Mouse (Mus musculus): ENCODE measurements around the gene Dmkn. TPM values are rescaled to one million over a fixed set of nuclear protein-coding genes. Genes with fewer than 3 reads are reported as not detected.
"Not testable (repeated sequence)": the region's sequence is repeated elsewhere in the genome, so short reads cannot be mapped to it uniquely, and the experiment has no call there.

Gene Dmkn
- polyA plus RNA-seq, 1 experiment from 2014 or later: 0.89 TPM

DNA sequence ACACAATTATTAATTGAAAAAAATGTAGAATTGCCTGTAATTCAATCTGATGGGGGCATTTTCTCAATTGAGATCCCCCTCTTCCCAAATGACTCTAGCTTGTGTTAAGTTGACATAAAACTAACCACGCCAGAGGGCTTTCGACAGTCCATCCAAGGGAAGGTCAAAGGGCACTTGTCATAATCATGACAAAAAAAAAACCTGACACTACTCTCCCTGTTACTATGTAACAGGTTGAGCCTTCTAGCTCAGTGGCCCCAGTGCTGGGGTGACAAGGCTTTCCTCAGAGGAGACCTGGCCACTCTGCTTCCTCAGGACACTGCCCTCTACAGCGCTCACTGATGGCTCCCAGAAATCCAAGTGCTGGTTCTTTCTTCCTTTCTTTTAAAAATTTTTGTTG lies 60.8 kb downstream of the Dmkn start:
- no peaks in the 10 kb centered on the region for H3K27me3 ChIP-seq (ENCODE audit: insufficient read depth, low read length)
- no peak overlapping the region for H3K4me3 ChIP-seq (ENCODE audit: low read length)
- H3K4me2 ChIP-seq (replicated peaks; ENCODE audit: low read depth, low read length): no peak overlapping the region
- no peak for ATAC-seq (ENCODE audit: low FRiP score, low TSS enrichment)
- H3K27ac ChIP-seq (ENCODE audit: low read length): no peak overlapping the region
- H3K4me1 ChIP-seq (ENCODE audit: insufficient read depth, low read length): peaks cover 3% of the 10 kb centered on the region
- no peak overlapping the region for H3K9ac ChIP-seq (replicated peaks; ENCODE audit: low read length)
- no peaks in the 10 kb centered on the region for H3K36me3 ChIP-seq (ENCODE audit: insufficient read depth, low read length)
- 89% methylated on average over 3 of the region's 3 CpGs for WGBS
- no peaks in the 10 kb centered on the region for H3K9me3 ChIP-seq (ENCODE audit: low read length)

DNA sequence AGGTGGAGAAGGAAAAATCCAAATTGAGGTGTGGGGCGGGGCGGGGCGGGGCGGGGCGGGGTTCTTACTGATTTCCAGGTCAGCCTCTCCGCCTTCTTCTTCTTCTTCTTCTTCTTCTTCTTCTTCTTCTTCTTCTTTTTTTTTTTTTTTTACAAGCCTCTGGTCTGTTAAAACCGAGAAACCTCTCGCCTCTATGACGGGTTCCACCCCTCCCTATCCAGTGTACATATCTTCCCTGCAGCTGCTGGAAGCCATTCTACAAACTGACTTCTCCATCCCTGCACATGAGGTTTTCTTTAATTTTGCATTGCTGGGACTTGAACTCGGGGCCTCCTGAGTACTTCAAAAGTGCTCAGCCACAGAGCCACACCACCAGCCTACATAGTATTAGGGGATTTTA lies 63.1 kb downstream of the Dmkn start:
- no peak overlapping the region for H3K27ac ChIP-seq (ENCODE audit: low read length)

DNA sequence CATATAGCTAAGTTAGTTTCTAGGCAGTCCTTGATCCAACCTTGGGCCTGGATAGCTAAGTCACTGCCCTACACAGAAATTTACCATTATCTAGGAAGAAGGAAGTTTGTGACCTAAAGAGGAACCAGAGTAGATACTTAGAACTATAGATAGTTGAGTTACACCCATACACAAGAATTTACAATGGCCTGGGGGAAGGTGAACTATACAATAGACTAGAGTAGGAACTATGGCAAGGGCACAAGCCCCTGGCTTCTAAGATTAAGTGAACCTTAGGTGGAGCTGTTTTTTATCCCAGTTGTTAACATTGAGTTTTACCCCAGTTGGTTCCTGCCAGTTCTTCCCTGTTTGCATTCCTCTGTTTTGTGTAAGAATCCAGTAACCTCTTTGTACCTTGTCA lies 65.3 kb downstream of the Dmkn start:
- H3K9ac ChIP-seq (replicated peaks; ENCODE audit: low read length); H3K27me3 ChIP-seq (ENCODE audit: insufficient read depth, low read length); H3K27ac ChIP-seq (ENCODE audit: low read length); H3K4me2 ChIP-seq (replicated peaks; ENCODE audit: low read depth, low read length); H3K4me3 ChIP-seq (ENCODE audit: low read length); H3K36me3 ChIP-seq (ENCODE audit: insufficient read depth, low read length); H3K9me3 ChIP-seq (ENCODE audit: low read length); H3K4me1 ChIP-seq (ENCODE audit: insufficient read depth, low read length); ATAC-seq (ENCODE audit: low FRiP score, low TSS enrichment): not testable (repeated sequence)

More for the DNA sequence above, 63.1 kb downstream of the Dmkn start:
- Histone ChIP-seq H3K4me1 (ENCODE audit: insufficient read depth, low read length) (no peaks in the 10 kb centered on the region), H3K36me3 (ENCODE audit: insufficient read depth, low read length) (no peaks in the 10 kb centered on the region), H3K9me3 (ENCODE audit: low read length) (no peaks in the 10 kb centered on the region), H3K27me3 (ENCODE audit: insufficient read depth, low read length) (no peaks in the 10 kb centered on the region), H3K4me3 (ENCODE audit: low read length) (no peak overlapping the region), H3K9ac (replicated peaks; ENCODE audit: low read length) (no peak overlapping the region), H3K4me2 (replicated peaks; ENCODE audit: low read depth, low read length) (no peak overlapping the region)
- ATAC-seq (ENCODE audit: low FRiP score, low TSS enrichment): no peak
- 94% methylated on average over 10 of the region's 10 CpGs for WGBS

DNA sequence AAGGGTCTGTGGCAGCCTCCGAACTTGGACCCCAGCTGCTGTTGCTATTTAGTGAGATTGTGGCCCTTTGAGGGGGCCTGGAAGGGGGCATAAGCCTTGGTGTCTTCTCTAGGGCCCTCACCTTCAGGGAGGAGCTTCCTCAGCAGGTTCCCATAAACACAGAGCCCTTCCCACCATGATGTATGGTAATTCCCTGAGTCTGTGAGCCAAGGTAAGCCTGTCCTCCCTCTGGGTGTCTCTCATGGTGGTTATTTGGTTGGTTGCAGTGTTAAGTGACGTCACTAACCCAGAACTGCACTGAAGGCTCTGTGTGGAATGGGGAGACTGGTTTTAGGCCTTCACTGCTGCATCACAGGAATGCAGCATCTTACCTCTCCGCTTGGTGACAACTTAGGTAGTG lies 65.9 kb downstream of the Dmkn start:
- H3K27ac ChIP-seq (ENCODE audit: low read length): no peak overlapping the region
- H3K4me3 ChIP-seq (ENCODE audit: low read length): no peak overlapping the region
- H3K27me3 ChIP-seq (ENCODE audit: insufficient read depth, low read length): no peaks in the 10 kb centered on the region
- WGBS: 63% methylated on average over 3 of the region's 3 CpGs
- no peak overlapping the region for H3K4me2 ChIP-seq (replicated peaks; ENCODE audit: low read depth, low read length)
- H3K36me3 ChIP-seq (ENCODE audit: insufficient read depth, low read length): no peaks in the 10 kb centered on the region
- ATAC-seq (ENCODE audit: low FRiP score, low TSS enrichment): no peak
- no peaks in the 10 kb centered on the region for H3K9me3 ChIP-seq (ENCODE audit: low read length)
- no peaks in the 10 kb centered on the region for H3K4me1 ChIP-seq (ENCODE audit: insufficient read depth, low read length)
- H3K9ac ChIP-seq (replicated peaks; ENCODE audit: low read length): no peak overlapping the region

Other genes with a start within 250 kb of the Dmkn start
- 12.0 and 14.9 TPM in 2 replicates for gene Arhgap33, start 228.7 kb upstream of the Dmkn start, polyA plus RNA-seq (2015; fragmentation: Nextera tagmentation; extraction: Ambion mirVana)
- gene Hspb6, start 211.6 kb upstream of the Dmkn start, polyA plus RNA-seq (2015; fragmentation: Nextera tagmentation; extraction: Ambion mirVana): 18.0 and 20.6 TPM in 2 replicates
- 12.0 and 16.6 TPM in 2 replicates for gene Proser3, start 211.5 kb upstream of the Dmkn start, polyA plus RNA-seq (2015; fragmentation: Nextera tagmentation; extraction: Ambion mirVana)
- 47.0 and 48.1 TPM in 2 replicates for gene Lin37, start 203.9 kb upstream of the Dmkn start, polyA plus RNA-seq (2015; fragmentation: Nextera tagmentation; extraction: Ambion mirVana)
- 91.6 and 99.4 TPM in 2 replicates for gene U2af1l4, start 200.5 kb upstream of the Dmkn start, polyA plus RNA-seq (2015; fragmentation: Nextera tagmentation; extraction: Ambion mirVana)
- 18.2 and 18.9 TPM in 2 replicates for gene Gm49396, start 200.4 kb upstream of the Dmkn start, polyA plus RNA-seq (2015; fragmentation: Nextera tagmentation; extraction: Ambion mirVana)
- gene Psenen, start 200.1 kb upstream of the Dmkn start, polyA plus RNA-seq (2015; fragmentation: Nextera tagmentation; extraction: Ambion mirVana): 142 and 148 TPM in 2 replicates
- gene Igflr1, start 198.3 kb upstream of the Dmkn start, polyA plus RNA-seq (2015; fragmentation: Nextera tagmentation; extraction: Ambion mirVana): 6.0 and 8.7 TPM in 2 replicates
- gene Kmt2b, start 175.0 kb upstream of the Dmkn start, polyA plus RNA-seq (2015; fragmentation: Nextera tagmentation; extraction: Ambion mirVana): 7.8 and 9.0 TPM in 2 replicates
- 0.77 and 1.3 TPM in 2 replicates for gene Zbtb32, start 164.8 kb upstream of the Dmkn start, polyA plus RNA-seq (2015; fragmentation: Nextera tagmentation; extraction: Ambion mirVana)
- gene Upk1a, start 150.9 kb upstream of the Dmkn start, polyA plus RNA-seq (2015; fragmentation: Nextera tagmentation; extraction: Ambion mirVana): 7.9 and 13.0 TPM in 2 replicates
- gene Cox6b1, start 137.6 kb upstream of the Dmkn start, polyA plus RNA-seq (2015; fragmentation: Nextera tagmentation; extraction: Ambion mirVana): 1,049 TPM in 2 replicates
- not detected in 2 replicates for gene Etv2, start 127.9 kb upstream of the Dmkn start, polyA plus RNA-seq (2015; fragmentation: Nextera tagmentation; extraction: Ambion mirVana)
- 111 and 119 TPM in 2 replicates for gene Rbm42, start 113.4 kb upstream of the Dmkn start, polyA plus RNA-seq (2015; fragmentation: Nextera tagmentation; extraction: Ambion mirVana)
- 59.4 and 67.0 TPM in 2 replicates for gene Haus5, start 98.8 kb upstream of the Dmkn start, polyA plus RNA-seq (2015; fragmentation: Nextera tagmentation; extraction: Ambion mirVana)
- gene Pmis2, start 92.2 kb upstream of the Dmkn start, polyA plus RNA-seq (2015; fragmentation: Nextera tagmentation; extraction: Ambion mirVana): not detected in 2 replicates
- 0.40 and 0.51 TPM in 2 replicates for gene 2200002J24Rik, start 64.8 kb upstream of the Dmkn start, polyA plus RNA-seq (2015; fragmentation: Nextera tagmentation; extraction: Ambion mirVana)
- 2.1 and 3.2 TPM in 2 replicates for gene Atp4a, start 51.5 kb upstream of the Dmkn start, polyA plus RNA-seq (2015; fragmentation: Nextera tagmentation; extraction: Ambion mirVana)
- gene Tmem147, start 34.2 kb upstream of the Dmkn start, polyA plus RNA-seq (2015; fragmentation: Nextera tagmentation; extraction: Ambion mirVana): 209 and 225 TPM in 2 replicates
- gene Gapdhs, start 20.1 kb upstream of the Dmkn start, polyA plus RNA-seq (2015; fragmentation: Nextera tagmentation; extraction: Ambion mirVana): 0.21 and 0.45 TPM in 2 replicates
- 1.7 and 2.3 TPM in 2 replicates for gene Sbsn, start 12.3 kb upstream of the Dmkn start, polyA plus RNA-seq (2015; fragmentation: Nextera tagmentation; extraction: Ambion mirVana)
- gene Krtdap, start 24.1 kb downstream of the Dmkn start, polyA plus RNA-seq (2015; fragmentation: Nextera tagmentation; extraction: Ambion mirVana): 1.0 and 1.5 TPM in 2 replicates
- 0.28 and 0.30 TPM in 2 replicates for gene Ffar2, start 60.0 kb downstream of the Dmkn start, polyA plus RNA-seq (2015; fragmentation: Nextera tagmentation; extraction: Ambion mirVana)
- gene Ffar3, start 92.4 kb downstream of the Dmkn start, polyA plus RNA-seq (2015; fragmentation: Nextera tagmentation; extraction: Ambion mirVana): 0.12 and 0.24 TPM in 2 replicates
- gene Ffar1, start 97.8 kb downstream of the Dmkn start, polyA plus RNA-seq (2015; fragmentation: Nextera tagmentation; extraction: Ambion mirVana): not detected in 2 replicates
- 0.19 and 0.29 TPM in 2 replicates for gene Cd22, start 116.6 kb downstream of the Dmkn start, polyA plus RNA-seq (2015; fragmentation: Nextera tagmentation; extraction: Ambion mirVana)
- 0.59 and 0.74 TPM in 2 replicates for gene Mag, start 151.1 kb downstream of the Dmkn start, polyA plus RNA-seq (2015; fragmentation: Nextera tagmentation; extraction: Ambion mirVana)
- gene Hamp2, start 160.9 kb downstream of the Dmkn start, polyA plus RNA-seq (2015; fragmentation: Nextera tagmentation; extraction: Ambion mirVana): not detected in 2 replicates
- gene Hamp, start 180.3 kb downstream of the Dmkn start, polyA plus RNA-seq (2015; fragmentation: Nextera tagmentation; extraction: Ambion mirVana): not detected in 2 replicates
- gene Usf2, start 193.0 kb downstream of the Dmkn start, polyA plus RNA-seq (2015; fragmentation: Nextera tagmentation; extraction: Ambion mirVana): 19.8 and 25.3 TPM in 2 replicates
- 72.5 and 73.5 TPM in 2 replicates for gene Lsr, start 209.7 kb downstream of the Dmkn start, polyA plus RNA-seq (2015; fragmentation: Nextera tagmentation; extraction: Ambion mirVana)
- gene Fam187b, start 210.0 kb downstream of the Dmkn start, polyA plus RNA-seq (2015; fragmentation: Nextera tagmentation; extraction: Ambion mirVana): 8.0 and 9.0 TPM in 2 replicates